Mouse (Mus musculus): ENCODE measurements around the gene Xdh. TPM values are rescaled to one million over a fixed set of nuclear protein-coding genes. Genes with fewer than 3 reads are reported as not detected.

Xdh gene
- polyA plus RNA-seq, 1 experiment from 2014 or later: 0.96 TPM

DNA sequence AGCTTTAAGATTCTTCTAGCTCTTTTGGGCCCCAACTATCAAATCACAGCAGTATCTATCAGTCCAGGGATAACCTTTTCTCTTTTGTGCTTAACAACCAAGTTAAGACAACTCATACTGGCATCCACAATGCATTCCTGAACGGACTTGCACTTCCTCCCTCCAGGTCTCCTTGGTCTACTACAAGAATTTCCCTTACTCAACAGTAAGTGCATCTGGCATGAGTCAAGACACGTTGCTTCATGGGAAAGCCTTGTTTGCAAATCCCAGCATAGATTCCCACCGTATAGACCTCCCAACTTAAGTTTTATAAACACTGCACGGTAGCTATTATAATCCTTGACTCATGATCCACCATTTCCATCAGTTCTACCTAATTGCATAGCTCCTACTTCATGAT, 16.4 kb downstream of the Xdh start:
- Histone ChIP-seq H3K4me2 (ENCODE audit: low read length) (no peak overlapping the region), H3K27me3 (replicated peaks; ENCODE audit: control insufficient read depth, insufficient read depth, low read length) (no peaks in the 10 kb centered on the region), H3K9ac (ENCODE audit: low read length) (no peak overlapping the region), H3K9me3 (ENCODE audit: control insufficient read depth, low read length) (no peaks in the 10 kb centered on the region), H3K36me3 (ENCODE audit: control insufficient read depth, insufficient read depth, low read length) (no peaks in the 10 kb centered on the region), H3K27ac (ENCODE audit: low read depth) (no peak overlapping the region), H3K4me1 (replicated peaks; ENCODE audit: control insufficient read depth, insufficient read depth, low read length) (no peaks in the 10 kb centered on the region), H3K4me3 (ENCODE audit: low read depth, low read length) (no peak overlapping the region)
- ATAC-seq (replicated peaks; ENCODE audit: low FRiP score, low TSS enrichment, low read depth): no peak
- no peak for DNase-seq (ENCODE audit: low spot score)
- 76% methylated on average over 4 of the region's 4 CpGs for WGBS

DNA sequence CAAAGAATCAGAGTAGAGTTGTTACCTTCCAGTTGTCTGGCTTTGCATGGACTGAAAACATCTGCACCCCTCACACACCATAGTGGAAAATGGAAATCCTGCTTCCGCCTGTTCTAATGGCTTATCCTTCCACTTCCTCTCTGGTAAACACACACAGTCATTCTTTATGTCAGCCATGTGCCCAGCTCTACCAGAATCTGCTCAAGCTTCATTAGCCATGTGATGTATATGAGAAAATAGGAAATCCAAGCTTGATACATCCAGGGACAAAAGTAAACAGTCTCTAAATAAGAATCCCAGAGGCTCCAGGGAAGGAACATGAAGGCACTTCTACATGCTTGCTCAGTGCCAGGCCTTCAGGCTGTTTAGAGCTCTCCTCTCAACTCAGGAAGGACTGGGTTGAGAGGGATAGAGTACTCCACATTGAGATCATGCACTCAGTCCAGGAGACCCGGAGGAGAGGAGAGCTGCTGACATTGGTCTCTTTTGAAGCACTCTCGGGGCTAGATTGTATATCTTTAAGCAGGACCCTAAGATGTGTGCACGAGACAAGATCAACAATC, 17.4 kb downstream of the Xdh start:
- 63% methylated on average over 4 of the region's 4 CpGs for WGBS
- Histone ChIP-seq H3K4me1 (replicated peaks; ENCODE audit: control insufficient read depth, insufficient read depth, low read length) (no peaks in the 10 kb centered on the region), H3K27ac (ENCODE audit: low read depth) (no peak overlapping the region), H3K4me2 (ENCODE audit: low read length) (no peak overlapping the region), H3K9me3 (ENCODE audit: control insufficient read depth, low read length) (no peaks in the 10 kb centered on the region), H3K36me3 (ENCODE audit: control insufficient read depth, insufficient read depth, low read length) (no peaks in the 10 kb centered on the region), H3K9ac (ENCODE audit: low read length) (no peak overlapping the region), H3K4me3 (ENCODE audit: low read depth, low read length) (no peak overlapping the region), H3K27me3 (replicated peaks; ENCODE audit: control insufficient read depth, insufficient read depth, low read length) (no peaks in the 10 kb centered on the region)
- no peak for DNase-seq (ENCODE audit: low spot score)
- no peak for ATAC-seq (replicated peaks; ENCODE audit: low FRiP score, low TSS enrichment, low read depth)

DNA sequence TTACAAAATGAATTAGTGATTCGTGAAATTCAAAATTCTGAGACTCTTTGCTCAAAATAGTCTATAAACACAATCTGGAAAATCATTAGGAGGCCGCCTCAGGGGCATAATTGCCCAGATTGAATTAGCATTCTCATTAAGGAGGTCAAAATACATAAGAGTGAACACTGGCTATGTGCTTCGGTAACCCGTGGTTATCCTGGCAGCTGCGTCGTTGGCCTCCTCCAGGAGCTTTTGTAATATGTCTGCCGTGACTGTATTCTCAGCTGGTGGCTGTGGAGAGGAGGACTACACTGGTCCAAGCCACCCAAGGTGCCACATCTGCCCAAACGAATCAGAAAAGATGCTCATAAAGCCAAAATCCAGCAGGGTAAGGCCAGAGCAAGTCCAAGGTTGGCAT, 30.5 kb downstream of the Xdh start:
- ATAC-seq (replicated peaks; ENCODE audit: low FRiP score, low TSS enrichment, low read depth) (no peak), DNase-seq (ENCODE audit: low spot score) (no peak)
- Histone ChIP-seq H3K4me1 (replicated peaks; ENCODE audit: control insufficient read depth, insufficient read depth, low read length) (no peaks in the 10 kb centered on the region), H3K36me3 (ENCODE audit: control insufficient read depth, insufficient read depth, low read length) (no peaks in the 10 kb centered on the region), H3K4me2 (ENCODE audit: low read length) (no peak overlapping the region), H3K9me3 (ENCODE audit: control insufficient read depth, low read length) (no peaks in the 10 kb centered on the region), H3K9ac (ENCODE audit: low read length) (no peak overlapping the region), H3K27ac (ENCODE audit: low read depth) (no peak overlapping the region), H3K27me3 (replicated peaks; ENCODE audit: control insufficient read depth, insufficient read depth, low read length) (no peaks in the 10 kb centered on the region), H3K4me3 (ENCODE audit: low read depth, low read length) (no peak overlapping the region)
- 84% methylated on average over 8 of the region's 8 CpGs for WGBS

DNA sequence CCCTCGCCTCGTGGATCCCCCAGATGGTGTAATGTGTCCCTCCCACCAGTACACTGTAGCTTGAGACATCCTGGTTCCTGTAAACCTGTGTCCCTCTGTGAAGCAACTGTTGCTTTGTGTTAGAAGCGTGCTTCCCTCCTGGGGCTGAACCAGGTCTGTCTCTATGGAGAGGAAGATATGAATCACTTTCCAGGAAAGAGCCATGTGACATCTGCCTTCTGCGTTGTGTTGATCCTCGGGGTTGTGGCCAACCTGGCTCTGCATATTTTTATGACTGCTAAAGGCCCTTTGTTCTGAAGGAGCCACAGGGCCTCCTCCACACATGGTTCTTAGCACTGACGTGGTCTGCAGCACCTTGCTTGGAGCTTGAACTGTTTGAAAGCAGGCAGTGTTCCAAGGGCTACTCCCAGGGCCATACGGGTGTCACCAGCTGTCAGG, 31.0 kb downstream of the Xdh start:
- DNase-seq (ENCODE audit: low spot score) (no peak), ATAC-seq (replicated peaks; ENCODE audit: low FRiP score, low TSS enrichment, low read depth) (0 out of 2 replicates have a peak, but pooled peaks have one; percentile 50)
- Histone ChIP-seq H3K27me3 (replicated peaks; ENCODE audit: control insufficient read depth, insufficient read depth, low read length) (no peaks in the 10 kb centered on the region), H3K4me2 (ENCODE audit: low read length) (no peak overlapping the region), H3K36me3 (ENCODE audit: control insufficient read depth, insufficient read depth, low read length) (no peaks in the 10 kb centered on the region), H3K27ac (ENCODE audit: low read depth) (no peak overlapping the region), H3K4me3 (ENCODE audit: low read depth, low read length) (no peak overlapping the region), H3K4me1 (replicated peaks; ENCODE audit: control insufficient read depth, insufficient read depth, low read length) (no peaks in the 10 kb centered on the region), H3K9ac (ENCODE audit: low read length) (no peak overlapping the region), H3K9me3 (ENCODE audit: control insufficient read depth, low read length) (no peaks in the 10 kb centered on the region)
- 46% methylated on average over 7 of the region's 7 CpGs for WGBS

DNA sequence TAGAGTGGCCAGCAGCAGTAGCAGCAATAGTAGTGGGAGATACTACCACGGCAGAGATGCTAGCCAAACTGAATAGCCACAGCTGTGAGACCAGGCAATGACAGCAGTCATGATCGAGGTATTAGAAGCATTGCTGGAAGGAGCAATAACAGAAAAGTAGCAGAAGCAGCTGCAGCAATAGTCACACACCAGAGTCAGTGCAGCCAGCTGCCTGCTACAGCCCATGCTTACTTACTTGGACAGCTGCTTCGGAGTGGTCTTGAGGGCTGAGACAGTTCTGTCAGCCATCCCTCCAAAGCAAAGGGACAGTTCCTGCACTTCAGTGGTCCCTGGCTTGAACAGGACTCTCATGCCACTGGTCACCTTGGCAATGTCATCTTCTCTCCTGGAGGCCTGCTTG, 31.9 kb downstream of the Xdh start:
- DNase-seq (ENCODE audit: low spot score) (no peak), ATAC-seq (replicated peaks; ENCODE audit: low FRiP score, low TSS enrichment, low read depth) (no peak)
- no peak overlapping the region for H3K4me2 ChIP-seq (ENCODE audit: low read length)
- WGBS: 83% methylated on average over 3 of the region's 3 CpGs
- no peaks in the 10 kb centered on the region for H3K9me3 ChIP-seq (ENCODE audit: control insufficient read depth, low read length)
- no peak overlapping the region for H3K27ac ChIP-seq (ENCODE audit: low read depth)
- H3K9ac ChIP-seq (ENCODE audit: low read length): no peak overlapping the region
- H3K36me3 ChIP-seq (ENCODE audit: control insufficient read depth, insufficient read depth, low read length): no peaks in the 10 kb centered on the region
- no peaks in the 10 kb centered on the region for H3K27me3 ChIP-seq (replicated peaks; ENCODE audit: control insufficient read depth, insufficient read depth, low read length)
- no peaks in the 10 kb centered on the region for H3K4me1 ChIP-seq (replicated peaks; ENCODE audit: control insufficient read depth, insufficient read depth, low read length)
- no peak overlapping the region for H3K4me3 ChIP-seq (ENCODE audit: low read depth, low read length)

DNA sequence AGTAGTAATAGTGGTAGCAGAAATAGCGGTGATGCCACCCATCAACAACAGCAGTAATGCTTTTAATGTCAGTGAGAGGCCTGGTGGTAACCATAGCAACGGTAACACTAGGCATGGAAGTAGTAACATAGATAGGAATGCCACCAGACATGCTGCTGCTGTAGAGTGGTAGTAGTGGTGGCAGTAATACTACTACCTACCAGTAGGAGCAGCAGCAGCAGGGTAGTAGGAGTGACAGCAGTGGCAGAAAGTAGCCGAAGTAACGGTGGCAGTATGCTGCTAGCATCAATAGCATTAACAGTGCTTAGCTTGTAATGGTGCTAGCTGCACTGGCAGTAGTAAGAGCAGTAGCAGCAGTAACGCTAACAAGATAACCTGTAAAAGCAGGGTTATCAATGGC, 32.3 kb downstream of the Xdh start:
- Histone ChIP-seq H3K27ac (ENCODE audit: low read depth) (no peak overlapping the region), H3K9ac (ENCODE audit: low read length) (no peak overlapping the region), H3K4me2 (ENCODE audit: low read length) (no peak overlapping the region), H3K9me3 (ENCODE audit: control insufficient read depth, low read length) (no peaks in the 10 kb centered on the region), H3K4me1 (replicated peaks; ENCODE audit: control insufficient read depth, insufficient read depth, low read length) (no peaks in the 10 kb centered on the region), H3K36me3 (ENCODE audit: control insufficient read depth, insufficient read depth, low read length) (no peaks in the 10 kb centered on the region), H3K27me3 (replicated peaks; ENCODE audit: control insufficient read depth, insufficient read depth, low read length) (no peaks in the 10 kb centered on the region), H3K4me3 (ENCODE audit: low read depth, low read length) (no peak overlapping the region)
- no peak for ATAC-seq (replicated peaks; ENCODE audit: low FRiP score, low TSS enrichment, low read depth)
- 84% methylated on average over 5 of the region's 5 CpGs for WGBS
- DNase-seq (ENCODE audit: low spot score): no peak

DNA sequence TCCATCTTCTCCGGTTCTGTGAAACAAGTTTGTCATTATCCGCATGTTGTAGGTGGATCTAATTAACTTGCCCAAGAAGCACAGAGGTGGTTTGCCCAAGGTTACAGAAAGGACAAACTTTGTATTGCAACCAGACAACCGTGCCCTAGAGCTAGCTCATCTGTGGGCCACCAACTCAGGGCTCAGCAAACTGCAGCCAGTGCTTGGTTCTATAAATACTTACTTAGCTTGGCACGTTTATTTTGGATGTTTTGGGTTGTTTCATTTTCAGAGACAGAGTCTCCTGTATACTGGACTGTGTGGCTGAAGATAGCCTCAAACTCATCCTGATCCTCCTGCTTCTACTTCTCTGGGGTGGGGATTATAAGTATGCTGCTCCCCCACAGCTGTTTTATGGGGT, 35.3 kb downstream of the Xdh start:
- H3K9ac ChIP-seq (ENCODE audit: low read length): no peak overlapping the region
- 76% methylated on average over 4 of the region's 4 CpGs for WGBS
- DNase-seq (ENCODE audit: low spot score) (no peak), ATAC-seq (replicated peaks; ENCODE audit: low FRiP score, low TSS enrichment, low read depth) (no peak)
- H3K4me1 ChIP-seq (replicated peaks; ENCODE audit: control insufficient read depth, insufficient read depth, low read length): no peaks in the 10 kb centered on the region
- no peak overlapping the region for H3K27ac ChIP-seq (ENCODE audit: low read depth)
- no peaks in the 10 kb centered on the region for H3K27me3 ChIP-seq (replicated peaks; ENCODE audit: control insufficient read depth, insufficient read depth, low read length)
- no peaks in the 10 kb centered on the region for H3K36me3 ChIP-seq (ENCODE audit: control insufficient read depth, insufficient read depth, low read length)
- no peaks in the 10 kb centered on the region for H3K9me3 ChIP-seq (ENCODE audit: control insufficient read depth, low read length)
- no peak overlapping the region for H3K4me2 ChIP-seq (ENCODE audit: low read length)
- H3K4me3 ChIP-seq (ENCODE audit: low read depth, low read length): no peak overlapping the region

DNA sequence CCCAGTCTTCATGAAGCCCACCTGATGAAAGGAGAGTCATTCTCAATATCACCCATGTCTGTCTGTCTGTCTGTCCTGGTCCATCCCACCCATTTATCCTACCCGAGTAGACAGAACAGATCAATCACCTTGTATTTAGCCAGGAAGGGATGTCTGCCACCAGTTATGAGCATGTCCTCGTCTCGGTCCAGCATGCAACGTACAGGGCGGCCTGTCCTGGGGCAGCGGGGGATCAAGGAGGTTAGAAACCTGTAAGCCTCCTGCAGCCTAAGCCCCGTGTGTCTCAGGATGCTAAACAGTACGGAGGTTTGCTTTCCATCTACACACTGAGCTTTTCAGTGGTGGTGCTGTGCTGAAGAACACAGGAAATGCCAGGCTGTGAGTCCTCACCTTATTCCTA, 43.9 kb downstream of the Xdh start:
- whole genome bisulfite sequencing: 85% methylated on average over 8 of the region's 8 CpGs

DNA sequence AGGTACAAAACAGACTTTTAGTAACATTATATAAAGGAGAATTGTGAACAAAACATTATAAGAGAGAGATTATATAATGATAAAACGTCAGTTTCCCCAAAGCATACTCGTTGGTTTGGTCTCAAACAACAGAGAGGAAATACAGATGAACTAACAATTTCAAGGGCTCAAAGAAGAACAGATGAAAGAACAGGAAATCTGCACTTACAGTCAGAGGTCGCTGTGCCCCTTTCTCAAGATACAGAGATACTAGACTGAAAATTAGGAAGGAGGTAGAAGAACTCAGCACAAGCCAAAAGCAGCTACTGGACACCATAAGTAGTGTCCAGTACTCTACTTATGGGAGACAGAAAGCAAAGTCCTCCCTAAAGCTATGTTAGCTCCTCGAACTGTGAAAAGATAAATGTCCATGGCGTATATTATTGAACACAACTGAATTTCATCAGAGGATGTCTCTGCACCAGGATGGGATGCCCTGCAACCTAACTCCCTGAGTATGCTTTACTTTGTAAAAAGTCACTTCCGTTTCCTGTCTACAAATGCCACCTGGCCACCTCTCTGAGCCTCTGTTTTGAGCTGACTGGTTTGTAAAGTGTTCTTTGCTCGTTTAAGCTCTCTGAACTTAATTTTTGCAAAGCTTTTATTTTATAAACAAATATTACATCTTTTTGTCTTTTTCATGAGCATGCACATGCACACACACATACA, 44.8 kb downstream of the Xdh start:
- no peaks in the 10 kb centered on the region for H3K9me3 ChIP-seq (ENCODE audit: control insufficient read depth, low read length)
- H3K27ac ChIP-seq (ENCODE audit: low read depth): no peak overlapping the region
- no peak overlapping the region for H3K4me2 ChIP-seq (ENCODE audit: low read length)
- WGBS: 74% methylated on average over 7 of the region's 7 CpGs
- H3K36me3 ChIP-seq (ENCODE audit: control insufficient read depth, insufficient read depth, low read length): no peaks in the 10 kb centered on the region
- H3K4me3 ChIP-seq (ENCODE audit: low read depth, low read length): no peak overlapping the region
- no peak for ATAC-seq (replicated peaks; ENCODE audit: low FRiP score, low TSS enrichment, low read depth)
- DNase-seq (ENCODE audit: low spot score): no peak
- H3K4me1 ChIP-seq (replicated peaks; ENCODE audit: control insufficient read depth, insufficient read depth, low read length): no peaks in the 10 kb centered on the region
- H3K27me3 ChIP-seq (replicated peaks; ENCODE audit: control insufficient read depth, insufficient read depth, low read length): no peaks in the 10 kb centered on the region
- H3K9ac ChIP-seq (ENCODE audit: low read length): no peak overlapping the region

More for the DNA sequence above, 43.9 kb downstream of the Xdh start:
- Histone ChIP-seq H3K27me3 (replicated peaks; ENCODE audit: control insufficient read depth, insufficient read depth, low read length) (no peaks in the 10 kb centered on the region), H3K27ac (ENCODE audit: low read depth) (no peak overlapping the region), H3K9me3 (ENCODE audit: control insufficient read depth, low read length) (no peaks in the 10 kb centered on the region), H3K4me2 (ENCODE audit: low read length) (no peak overlapping the region), H3K4me1 (replicated peaks; ENCODE audit: control insufficient read depth, insufficient read depth, low read length) (no peaks in the 10 kb centered on the region), H3K9ac (ENCODE audit: low read length) (no peak overlapping the region), H3K4me3 (ENCODE audit: low read depth, low read length) (no peak overlapping the region), H3K36me3 (ENCODE audit: control insufficient read depth, insufficient read depth, low read length) (no peaks in the 10 kb centered on the region)
- DNase-seq (ENCODE audit: low spot score) (no peak), ATAC-seq (replicated peaks; ENCODE audit: low FRiP score, low TSS enrichment, low read depth) (no peak)

Measured in intestine, embryonic 14.5 days (tissue).